Comparison of ENCODE assay signal across 22 mouse cellular contexts in genomic region chr1:191604690-191605089, GRCm38 (mm10). TPM values are rescaled to one million over a fixed set of nuclear protein-coding genes. Genes with fewer than 3 reads are reported as not detected.
DNase-seq lines count a peak whose midpoint lies in the region; ATAC-seq and TF ChIP-seq lines count a peak whose summit lies in the region.
"Had no signal": no experiment of that assay in that cellular context is flagged by ENCODE, and none has a peak within 500 bp of the region (broad histone marks: within the 10 kb centered on the region; RNA-seq: fewer than 3 reads in every experiment).

No protein-coding gene starts in this region.

- H3K4me1 ChIP-seq in midbrain, postnatal 0 days (ENCODE audit: insufficient read depth, low read length) = no peaks in the 10 kb centered on the region
- H3K4me1 ChIP-seq in midbrain, embryonic 13.5 days (replicated peaks) = no peaks in the 10 kb centered on the region
- H3K4me1 ChIP-seq: embryonic facial prominence, embryonic 10.5 days; heart, embryonic 15.5 days had no signal

- no peaks in the 10 kb centered on the region for H3K27me3 ChIP-seq in midbrain, postnatal 0 days (ENCODE audit: insufficient read depth, low read length)
- H3K27me3 ChIP-seq in midbrain, embryonic 13.5 days = no peaks in the 10 kb centered on the region
- H3K27me3 ChIP-seq: CH12.LX; heart, embryonic 15.5 days had no signal

- peak; percentile 52; the same call in 1 of the 2 replicates for ATAC-seq in frontal cortex, adult (ENCODE audit: low TSS enrichment)
- no peak for ATAC-seq in midbrain, postnatal 0 days (ENCODE audit: low FRiP score)
- ATAC-seq in midbrain, embryonic 13.5 days = no peak
- ATAC-seq: forebrain, embryonic 16.5 days; intestine, embryonic 16.5 days had no signal

- no peak overlapping the region for H3K4me2 ChIP-seq in midbrain, postnatal 0 days (ENCODE audit: low read depth, low read length, poor library complexity, severe bottlenecking)
- no peak overlapping the region for H3K4me2 ChIP-seq in midbrain, embryonic 13.5 days (replicated peaks)
- H3K4me2 ChIP-seq: heart, embryonic 11.5 days; heart, embryonic 15.5 days; hindbrain, embryonic 14.5 days had no signal

- no peak overlapping the region for H3K27ac ChIP-seq in midbrain, postnatal 0 days (ENCODE audit: low read depth, low read length)
- H3K27ac ChIP-seq in midbrain, embryonic 13.5 days = no peak overlapping the region
- H3K27ac ChIP-seq: embryonic facial prominence, embryonic 10.5 days; heart, embryonic 15.5 days; hindbrain, embryonic 14.5 days had no signal

- WGBS in midbrain, postnatal 0 days = 57% methylated on average over 3 of the region's 3 CpGs
- WGBS in midbrain, embryonic 13.5 days = 80% methylated on average over 3 of the region's 3 CpGs

- no peak overlapping the region for H3K9ac ChIP-seq in midbrain, postnatal 0 days (replicated peaks; ENCODE audit: low read length, poor library complexity, severe bottlenecking)
- H3K9ac ChIP-seq in midbrain, embryonic 13.5 days (replicated peaks) = no peak overlapping the region
- H3K9ac ChIP-seq: heart, embryonic 15.5 days; hindbrain, embryonic 14.5 days had no signal

- no peak overlapping the region for H3K4me3 ChIP-seq in midbrain, postnatal 0 days (ENCODE audit: low read depth, low read length)
- no peak overlapping the region for H3K4me3 ChIP-seq in midbrain, embryonic 13.5 days (replicated peaks)
- H3K4me3 ChIP-seq: embryonic facial prominence, embryonic 10.5 days; heart, embryonic 15.5 days had no signal

- H3K9me3 ChIP-seq in midbrain, postnatal 0 days (ENCODE audit: low read length) = no peaks in the 10 kb centered on the region
- H3K9me3 ChIP-seq in midbrain, embryonic 13.5 days = no peaks in the 10 kb centered on the region
- H3K9me3 ChIP-seq: embryonic facial prominence, embryonic 10.5 days; heart, embryonic 15.5 days had no signal

- TF ChIP-seq CTCF in midbrain, postnatal 0 days (IDR thresholded peaks at IDR 0.05) = no peak

- peaks cover 32% of the 10 kb centered on the region for H3K36me3 ChIP-seq in midbrain, postnatal 0 days (ENCODE audit: insufficient read depth, low read length)
- peaks cover 70% of the 10 kb centered on the region for H3K36me3 ChIP-seq in midbrain, embryonic 13.5 days

- no peak for DNase-seq in frontal cortex, postnatal 10 days (ENCODE audit: low spot score in 2 of 2)
- DNase-seq in midbrain, postnatal 0 days (ENCODE audit: low spot score) = peak; percentile 26
- peak; percentile 77 for DNase-seq in brain, adult 2 months (ENCODE audit: low read depth, low spot score)
- DNase-seq in retina, postnatal 1 day = peak; percentile 29
- DNase-seq in kidney, adult 11 months = no peak
- no peak for DNase-seq in ovary, postnatal 36 days (ENCODE audit: low spot score)
- DNase-seq: adrenal gland, postnatal 10 days; cerebellum, adult 2 months; cerebellum, postnatal 10 days; gastrocnemius, postnatal 36 days; heart, adult 11 months; heart, postnatal 14 days had no signal

RNA-seq across cellular contexts. Expression of gene Ints7, which starts 29.3 kb away (rescaled TPM):
- total RNA-seq in midbrain, postnatal 0 days (2014; rRNA removed) = 33.1 and 40.4 TPM in 2 replicates
- 24.6 and 27.0 TPM in 2 replicates for polyA plus RNA-seq in midbrain, postnatal 0 days (2015; fragmentation: Nextera tagmentation; extraction: Ambion mirVana)
- polyA plus RNA-seq in midbrain, embryonic 13.5 days (2015; fragmentation: Nextera tagmentation; extraction: Ambion mirVana) = 47.2 and 52.0 TPM in 2 replicates

RNA-seq across cellular contexts. Expression of gene Dtl, which starts 29.3 kb away (rescaled TPM):
- 2.5 and 3.1 TPM in 2 replicates for total RNA-seq in midbrain, postnatal 0 days (2014; rRNA removed)
- 1.7 and 2.0 TPM in 2 replicates for polyA plus RNA-seq in midbrain, postnatal 0 days (2015; fragmentation: Nextera tagmentation; extraction: Ambion mirVana)
- polyA plus RNA-seq in midbrain, embryonic 13.5 days (2015; fragmentation: Nextera tagmentation; extraction: Ambion mirVana) = 19.0 and 21.2 TPM in 2 replicates
- total RNA-seq: gastrocnemius, adult 8-10 months had no signal

Comparison
In these comparisons a context has a peak if more than half of its experiments do, and no peak if none do; other contexts are left out.
1. DNase-seq: peak in midbrain, postnatal 0 days (single experiment), brain, adult 2 months (single experiment) and retina, postnatal 1 day (single experiment); none in frontal cortex, postnatal 10 days (0 of 2), kidney, adult 11 months (single experiment) and ovary, postnatal 36 days (single experiment).